Mouse (Mus musculus) MEL (cell line): ENCODE results near the gene Plxnd1.

Source experiments
- CTCF ChIP-seq, 3 experiments: IDR thresholded peaks in 2 of 3; conservative IDR thresholded peaks in 1 of 3; 2 replicates each; pipeline ENCODE4 v1.5.1; 2011 to 2012; ENCODE audit warnings: low read length in 3 of 3, low read depth in 2 of 3, mild to moderate bottlenecking in 2 of 3, improper control_type of control experiment in 1 of 3, inconsistent platforms in 1 of 3, mixed read lengths in 1 of 3, moderate library complexity in 1 of 3; ENCODE audit not compliant: control insufficient read depth in 1 of 3, insufficient read depth in 1 of 3, poor library complexity in 1 of 3, severe bottlenecking in 1 of 3
- GABPA ChIP-seq: IDR thresholded peaks from 2 replicates; pipeline ENCODE4 v1.6.1; 2012; ENCODE audit warnings: low read depth, mild to moderate bottlenecking, inconsistent platforms, low read length, improper control_type of control experiment, moderate library complexity
- GATA1 ChIP-seq: IDR thresholded peaks from 2 replicates; pipeline ENCODE4 v1.6.1; 2011; ENCODE audit warnings: low read depth, low read length, improper control_type of control experiment
- MYC ChIP-seq: IDR thresholded peaks from 2 replicates; pipeline ENCODE4 v1.6.1; 2011; ENCODE audit warnings: low read depth, mild to moderate bottlenecking, low read length, improper control_type of control experiment, moderate library complexity
- NELFE ChIP-seq: IDR thresholded peaks from 2 replicates; pipeline ENCODE4 v1.6.1; 2011; ENCODE audit warnings: low read depth, low read length, improper control_type of control experiment
- POLR2A ChIP-seq, 2 experiments: IDR thresholded peaks; 2 replicates each; pipeline ENCODE4 v1.6.1; 2011 to 2012; ENCODE audit warnings: low read length in 2 of 2, mild to moderate bottlenecking in 2 of 2, control low read depth in 1 of 2, improper control_type of control experiment in 1 of 2, low read depth in 1 of 2, moderate library complexity in 1 of 2; ENCODE audit not compliant: control insufficient read depth in 1 of 2, insufficient read depth in 1 of 2, poor library complexity in 1 of 2
- ZNF384 ChIP-seq: IDR thresholded peaks from 2 replicates; pipeline ENCODE4 v1.6.1; 2012; ENCODE audit warnings: low read depth, mild to moderate bottlenecking, inconsistent platforms, low read length, improper control_type of control experiment

DNA sequence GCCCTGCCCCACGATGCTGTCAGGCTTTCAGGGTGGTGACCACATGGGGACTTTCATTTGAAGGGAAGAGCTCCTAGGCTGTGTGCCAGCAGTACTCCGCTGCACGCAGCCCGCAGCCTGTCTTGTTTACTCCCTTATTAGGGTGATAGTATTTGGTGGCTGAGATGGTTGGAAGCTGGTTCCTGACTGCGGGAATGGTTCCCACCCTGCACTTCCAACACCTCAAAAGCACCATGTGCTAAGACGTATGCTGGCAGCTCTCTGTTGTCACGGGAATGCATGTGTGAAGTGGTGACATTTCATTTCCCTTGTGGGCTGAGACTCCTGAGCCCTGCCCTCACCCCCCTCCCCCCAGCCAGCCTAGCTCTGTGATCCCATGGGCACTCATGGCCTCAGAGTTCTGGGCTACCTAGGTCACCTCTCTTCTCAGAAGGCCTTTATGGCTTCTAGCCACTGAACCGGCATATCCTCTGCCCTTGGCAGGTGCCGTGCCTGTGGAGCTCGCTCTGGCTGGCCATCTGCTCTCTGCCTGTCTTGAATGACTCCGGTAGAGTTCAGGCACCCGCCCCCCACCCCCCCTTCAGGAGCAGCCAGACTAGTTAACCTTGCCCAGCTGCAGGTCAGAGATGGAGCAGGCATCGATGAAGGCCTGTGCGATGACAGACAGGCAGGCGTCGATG lies 37.7 kb downstream of the Plxnd1 start:
- no peak for TF ChIP-seq ZNF384
- no peak for TF ChIP-seq NELFE
- TF ChIP-seq GATA1: no peak
- TF ChIP-seq MYC: no peak
- no peak for TF ChIP-seq CTCF (IDR thresholded peaks at IDR 0.05 in 2 of 3, conservative IDR thresholded peaks at IDR 0.05 in 1 of 3; ENCODE audit: control insufficient read depth in 1 of 3, insufficient read depth in 1 of 3, low read depth in 2 of 3, low read length in 3 of 3, poor library complexity in 1 of 3, severe bottlenecking in 1 of 3)
- no peak for TF ChIP-seq POLR2A (IDR thresholded peaks at IDR 0.05; ENCODE audit: control insufficient read depth in 1 of 2, insufficient read depth in 1 of 2, low read depth in 1 of 2, low read length in 2 of 2, poor library complexity in 1 of 2)
- TF ChIP-seq GABPA: no peak
